Mouse (Mus musculus) retina, embryonic 14.5 days (tissue): ENCODE results near the gene Cldn18.

Experiments
- DNase-seq: peaks from one replicate; pipeline ENCODE4 v3.0.0-alpha.2; 2015; ENCODE audit warnings: low spot score

Cldn18 gene

DNA sequence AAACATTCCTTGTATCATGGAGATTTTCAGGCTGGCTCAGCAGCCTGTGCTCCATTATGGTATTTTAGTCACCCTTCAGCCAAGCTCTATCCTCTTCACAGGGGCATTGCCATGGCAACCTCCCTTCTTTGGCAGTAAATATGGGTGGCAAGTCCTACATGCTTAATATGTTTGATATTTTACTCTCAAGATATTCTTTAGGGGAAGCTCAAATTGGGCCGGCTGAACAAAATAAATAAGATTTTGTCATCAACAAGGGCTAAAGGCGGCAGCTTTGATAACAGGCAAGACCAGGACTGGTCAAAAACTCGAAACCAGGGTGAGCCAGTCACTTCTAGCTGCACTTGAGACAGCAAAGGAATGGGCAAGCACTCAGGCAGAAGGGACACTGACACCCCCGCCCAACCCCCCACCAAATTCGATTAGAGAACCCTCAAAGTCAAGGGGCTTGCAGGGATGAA lies 32.0 kb downstream of the Cldn18 start:
- peak; percentile 8 for DNase-seq

DNA sequence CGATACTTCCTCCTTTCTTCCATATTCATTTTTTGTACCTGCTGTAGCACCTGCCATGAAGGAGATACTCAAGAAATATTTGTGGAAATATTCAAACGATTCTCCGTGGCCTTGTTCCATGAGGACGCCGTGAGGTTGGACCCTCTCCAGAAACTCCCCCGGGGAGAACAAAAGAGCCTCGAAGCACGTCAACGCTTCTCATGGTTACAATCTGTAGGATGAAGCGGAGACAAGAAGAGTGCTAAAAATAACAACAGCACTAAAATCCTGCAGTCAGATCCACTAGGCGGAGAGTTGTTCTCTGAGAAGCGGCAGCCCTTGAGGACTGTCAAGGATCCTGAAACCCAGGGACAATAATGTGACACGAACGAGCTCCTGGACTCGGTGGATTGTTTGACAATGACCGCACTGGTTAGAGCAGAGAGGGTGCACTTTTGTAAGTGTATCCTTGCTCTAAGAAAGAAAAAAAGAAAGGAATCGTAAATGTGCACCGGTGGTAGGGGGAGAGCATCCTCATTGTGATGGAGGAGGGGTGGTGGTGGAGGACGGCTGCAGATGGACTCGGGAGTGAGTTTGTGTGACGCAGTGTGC lies 35.0 kb downstream of the Cldn18 start:
- DNase-seq: no peak

DNA sequence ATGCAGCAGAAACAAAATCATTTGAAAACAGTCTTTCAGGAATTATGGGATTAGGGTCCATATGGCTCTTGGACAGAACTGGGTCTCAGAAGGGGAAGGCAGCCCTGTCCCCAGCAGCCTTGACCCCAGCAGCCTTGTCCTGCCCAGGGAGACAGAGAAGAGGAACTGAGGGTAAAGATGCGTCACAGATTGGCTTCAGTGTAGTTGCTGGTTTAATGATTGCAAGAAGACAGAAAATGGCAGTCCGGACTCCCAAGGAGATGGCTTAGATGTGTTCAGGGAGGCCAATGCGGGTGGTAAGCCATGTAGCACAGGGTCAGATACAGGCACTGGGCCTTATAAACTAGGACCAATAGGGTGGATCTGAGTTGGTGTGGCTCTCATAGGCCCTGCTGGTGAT lies 41.4 kb downstream of the Cldn18 start:
- DNase-seq: no peak

DNA sequence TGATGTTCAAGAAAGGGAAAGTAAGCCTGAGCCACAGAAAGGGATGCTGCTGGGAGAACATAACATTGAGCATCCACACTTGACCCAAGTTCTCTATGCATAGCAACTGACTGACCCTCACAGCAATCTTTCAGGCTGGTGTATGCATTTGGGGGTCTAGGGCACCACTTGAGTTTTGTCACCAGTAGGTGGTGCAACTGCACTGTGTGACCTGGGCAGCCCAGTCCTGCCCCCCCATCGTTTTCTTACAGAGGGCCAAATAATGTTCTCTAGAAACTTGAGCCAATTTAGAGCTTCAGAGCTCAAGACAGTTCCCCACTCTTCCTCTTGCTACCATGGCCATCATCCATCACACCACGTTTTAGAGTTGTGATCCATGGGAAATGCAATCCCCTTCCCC lies 45.5 kb downstream of the Cldn18 start:
- peak; percentile 31 for DNase-seq

DNA sequence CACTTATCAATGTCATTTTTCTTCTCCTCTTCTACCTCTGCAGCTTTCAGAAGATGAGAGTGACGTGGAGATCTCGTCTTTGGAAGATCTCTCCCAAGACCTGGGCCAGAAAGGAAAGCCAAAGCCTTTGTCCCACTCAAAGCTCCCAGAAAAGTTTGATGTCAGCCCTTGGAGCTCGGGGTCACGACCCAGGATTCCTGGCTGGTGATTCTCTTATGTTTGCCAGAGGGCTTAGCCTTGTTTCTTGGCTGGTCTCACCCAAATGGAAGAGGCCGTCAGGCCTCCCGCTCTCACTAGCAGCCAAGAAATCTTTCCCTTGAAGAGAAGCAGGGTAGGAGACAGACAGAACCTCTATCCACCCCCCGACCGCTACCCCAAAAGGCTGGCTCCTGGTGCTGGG lies 49.5 kb downstream of the Cldn18 start:
- DNase-seq: no peak

DNA sequence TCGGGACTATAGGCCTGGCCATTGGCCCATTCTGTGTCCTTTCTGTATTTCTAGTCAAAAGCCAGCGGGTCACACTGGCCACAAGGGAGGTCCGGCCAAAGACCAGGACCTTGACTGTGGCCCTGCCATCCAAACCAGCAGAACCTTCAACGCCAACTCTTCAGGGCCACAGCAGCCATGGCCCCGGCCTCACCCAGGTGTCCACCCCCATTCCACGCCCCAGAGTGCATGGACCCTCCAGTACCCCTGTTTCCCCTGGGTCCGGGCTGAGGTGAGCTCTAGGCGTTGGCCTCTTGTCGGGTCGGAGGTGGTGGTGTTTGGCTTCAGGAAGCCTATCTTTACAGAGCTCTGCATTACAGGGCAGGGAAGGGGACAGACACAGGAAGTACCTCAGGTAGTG lies 54.2 kb downstream of the Cldn18 start:
- no peak for DNase-seq

DNA sequence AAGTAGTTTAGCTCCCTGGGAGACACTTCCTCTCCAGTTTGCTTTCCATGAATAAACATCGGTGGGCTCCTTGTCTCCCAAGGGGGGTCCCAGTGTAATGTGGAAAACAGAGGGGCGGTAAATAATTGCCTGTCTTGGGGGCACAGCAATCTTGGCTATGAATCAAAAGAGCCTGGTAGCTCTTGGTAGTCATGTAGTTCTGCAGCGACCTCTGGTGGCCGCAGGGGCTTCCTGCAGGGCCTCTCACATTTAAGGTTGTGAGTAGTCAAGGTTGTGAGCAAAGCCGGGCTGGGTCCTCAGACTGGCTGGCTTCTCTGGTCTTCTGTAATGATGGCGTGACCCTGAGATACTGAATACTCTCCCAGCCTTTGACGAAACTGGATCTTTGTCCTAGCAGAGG lies 54.7 kb downstream of the Cldn18 start:
- DNase-seq: peak; percentile 90

DNA sequence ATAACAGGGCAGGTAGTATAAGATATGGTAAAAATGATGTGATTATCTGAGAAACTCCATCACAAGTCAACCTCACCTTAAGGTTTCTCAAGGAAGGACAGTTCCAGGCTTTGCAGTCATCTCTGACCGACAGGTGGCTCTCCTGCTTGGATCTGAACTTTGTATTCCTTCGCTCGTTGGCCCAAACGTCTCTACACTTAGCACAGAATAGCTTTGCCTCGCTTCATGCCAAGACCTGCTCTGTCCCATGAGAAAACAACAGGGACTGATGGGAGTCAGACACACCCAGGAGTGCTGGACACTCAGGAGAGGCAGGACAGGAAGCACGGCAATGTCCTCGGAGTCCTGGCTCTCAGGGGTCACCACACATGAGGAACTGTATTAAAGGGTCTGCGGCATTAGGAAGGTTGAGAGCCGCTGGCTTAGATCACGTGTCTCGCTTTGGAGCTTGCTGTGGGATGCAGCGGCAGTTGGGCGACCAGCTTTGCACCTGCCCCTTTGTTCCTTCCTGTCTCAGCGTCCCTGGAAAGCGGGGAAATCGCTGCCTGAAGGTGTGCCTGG lies 55.4 kb downstream of the Cldn18 start:
- no peak for DNase-seq

DNA sequence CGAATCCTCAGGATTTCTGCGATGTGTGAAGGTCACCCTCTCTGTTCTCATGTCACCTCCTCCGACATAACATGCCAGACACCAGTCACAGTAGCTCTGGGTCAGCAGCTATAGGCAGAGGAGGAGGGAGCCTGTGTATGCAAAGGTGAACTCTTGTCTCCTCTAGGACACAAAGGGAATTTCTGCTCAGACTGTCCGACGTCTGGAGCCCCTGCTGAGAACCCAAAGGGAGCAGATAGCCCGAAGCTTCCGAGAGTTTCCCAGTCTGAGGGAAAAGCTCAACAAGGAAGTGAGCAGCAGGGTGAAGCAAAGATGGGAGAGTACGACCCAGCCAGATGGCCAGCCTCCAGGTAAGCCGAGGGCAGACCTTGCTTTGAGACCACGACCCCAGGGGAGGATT lies 56.3 kb downstream of the Cldn18 start:
- DNase-seq: no peak

DNA sequence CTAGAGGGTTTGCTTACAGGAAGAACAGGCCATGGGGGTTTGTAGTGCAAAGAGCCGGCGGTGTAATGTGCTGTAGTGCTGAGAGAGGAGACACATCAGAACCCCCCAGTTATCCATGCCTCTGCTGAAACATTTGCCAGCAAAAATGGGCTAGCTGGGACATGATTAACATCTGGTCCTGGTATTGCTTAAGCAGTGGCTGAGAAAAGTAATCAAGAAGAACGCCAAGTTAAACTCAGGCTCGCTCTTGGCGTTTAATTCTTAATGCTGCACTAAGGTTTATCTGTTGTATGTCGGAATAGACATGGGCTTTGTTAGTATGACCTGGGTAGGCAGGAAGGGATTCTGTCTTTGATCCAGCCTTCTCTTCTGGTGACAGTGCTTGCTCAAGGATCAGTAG lies 71.0 kb downstream of the Cldn18 start:
- no peak for DNase-seq

DNA sequence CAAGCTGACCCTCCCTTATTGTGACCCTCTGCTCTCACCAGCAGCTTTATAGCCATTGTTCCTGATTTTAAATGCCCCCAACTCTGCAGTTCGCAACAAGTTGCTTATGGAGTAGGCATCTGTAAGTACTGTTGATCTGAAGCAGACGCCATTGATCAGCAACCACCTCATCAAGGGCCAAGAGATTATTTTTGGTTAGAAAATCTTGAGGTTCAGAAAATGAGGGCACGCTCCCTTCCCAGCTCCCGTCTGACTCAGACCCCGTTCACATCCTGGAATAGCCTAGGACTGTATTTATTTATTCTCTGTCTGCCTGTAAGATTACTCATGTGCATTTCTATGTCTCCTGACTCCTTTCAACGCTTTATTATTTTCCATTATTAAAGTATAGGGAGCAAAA lies 71.7 kb downstream of the Cldn18 start:
- DNase-seq: no peak

DNA sequence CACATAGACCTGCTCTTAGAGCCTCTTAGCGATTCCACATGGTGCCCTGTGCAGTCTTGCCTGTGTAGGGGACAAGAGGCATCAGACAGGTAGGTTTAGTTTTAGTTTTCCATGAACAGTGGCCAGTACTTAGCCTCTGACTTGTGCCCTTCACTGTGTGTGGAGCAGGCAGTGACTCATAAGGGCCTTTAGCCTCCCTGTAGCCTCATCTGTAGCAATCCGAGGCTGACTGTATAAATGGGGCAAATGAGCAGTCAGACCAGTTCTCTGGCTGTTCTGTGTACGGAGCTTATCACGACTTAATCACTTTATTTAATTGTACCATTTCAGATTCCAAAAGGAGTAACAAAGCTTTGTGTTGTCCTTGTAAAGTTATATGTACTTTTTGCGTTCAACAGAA lies 77.1 kb downstream of the Cldn18 start:
- DNase-seq: no peak
